Mouse (Mus musculus) intestine, embryonic 14.5 days (tissue): ENCODE measurements around the gene Gpr132. TPM values are rescaled to one million over a fixed set of nuclear protein-coding genes. Genes with fewer than 3 reads are reported as not detected.

ENCODE experiments used
- ATAC-seq: fragments of 200-750 bp; cut with Nextera tagmentation; replicated peaks from 2 replicates; pipeline ENCODE4 v1.8.0; 2017; ENCODE audit warnings: low read depth, moderate number of reproducible peaks, moderate TSS enrichment, moderate library complexity; ENCODE audit not compliant: low FRiP score, low TSS enrichment
- DNase-seq: peaks from one replicate; pipeline ENCODE4 v3.0.0-alpha.2; 2018; ENCODE audit warnings: low spot score
- H3K27ac ChIP-seq: fragments of 300-500 bp; sonication (generic); 2 replicates; pipeline ENCODE4 v1.5.1; 2014; ENCODE audit warnings: low read depth, mild to moderate bottlenecking, control low read depth
- H3K27me3 ChIP-seq: fragments of 300-500 bp; sonication (generic); replicated peaks from 2 replicates; pipeline ENCODE4 v1.6.1; 2014; ENCODE audit warnings: low read length, control low read depth; ENCODE audit not compliant: control insufficient read depth, insufficient read depth
- H3K36me3 ChIP-seq: fragments of 300-500 bp; sonication (generic); 2 replicates; pipeline ENCODE4 v1.6.1; 2014; ENCODE audit warnings: low read length, control low read depth; ENCODE audit not compliant: control insufficient read depth, insufficient read depth
- H3K4me1 ChIP-seq: fragments of 300-500 bp; sonication (generic); replicated peaks from 2 replicates; pipeline ENCODE4 v1.6.1; 2014; ENCODE audit warnings: low read length, control low read depth, mixed read lengths; ENCODE audit not compliant: control insufficient read depth, insufficient read depth
- H3K4me2 ChIP-seq: fragments of 300-500 bp; sonication (generic); 2 replicates; pipeline ENCODE4 v1.6.1; 2014; ENCODE audit warnings: low read length
- H3K4me3 ChIP-seq: fragments of 300-500 bp; sonication (generic); 2 replicates; pipeline ENCODE4 v1.5.1; 2014; ENCODE audit warnings: low read depth, low read length, control low read depth, mixed read lengths
- H3K9ac ChIP-seq: fragments of 300-500 bp; sonication (generic); 2 replicates; pipeline ENCODE4 v1.6.1; 2014; ENCODE audit warnings: mild to moderate bottlenecking, low read length
- H3K9me3 ChIP-seq: fragments of 300-500 bp; sonication (generic); 2 replicates; pipeline ENCODE4 v1.6.1; 2016; ENCODE audit warnings: low read length, control low read depth; ENCODE audit not compliant: control insufficient read depth
- WGBS: fragments of 180-500 bp; shearing (Covaris S2); extraction: QIAGEN DNeasy Blood & Tissue Kit; methylation state at CpG from one replicate; pipeline ENCODE4 v1.1.7; 2014; 5-methylcytosine and 5-hydroxymethylcytosine counted together
- polyA plus RNA-seq: library from polyadenylated mRNA; unstranded; fragments of >200 nt; fragmentation: Nextera tagmentation; extraction: Ambion mirVana; gene quantifications from 2 replicates; pipeline ENCODE4 v1.2.1, GENCODE M21; 2014

The Gpr132 gene
- polyA plus RNA-seq, 1 experiment from 2014 or later = 0.50 TPM

DNA sequence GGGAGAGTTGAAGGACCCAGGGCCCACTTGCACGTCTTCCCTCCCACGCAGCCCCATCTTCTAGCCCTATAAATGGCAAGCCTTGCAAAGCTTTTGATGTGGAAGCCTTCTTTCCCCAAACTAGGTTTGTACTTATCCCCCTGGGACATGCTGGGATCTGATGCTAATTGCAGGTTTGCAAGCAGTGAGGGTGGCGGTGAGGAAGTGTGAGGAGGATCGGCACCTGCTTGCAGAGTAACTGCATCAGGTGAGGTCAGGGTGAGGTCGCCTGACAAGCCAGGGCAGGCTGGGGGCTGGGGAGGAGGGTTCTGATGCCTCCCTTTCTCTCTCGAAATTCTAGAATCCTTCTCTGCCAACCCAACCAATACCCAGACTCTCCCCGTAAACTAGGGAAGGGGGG, 17.4 kb upstream of the Gpr132 start:
- H3K4me2 ChIP-seq = no peak overlapping the region
- WGBS = 43% methylated on average over 7 of the region's 7 CpGs
- 0 out of 2 replicates have a peak, but pooled peaks cover 3% of the 10 kb centered on the region for H3K9me3 ChIP-seq
- H3K27me3 ChIP-seq = no peaks in the 10 kb centered on the region
- ATAC-seq = no peak
- H3K36me3 ChIP-seq = no peaks in the 10 kb centered on the region
- no peak overlapping the region for H3K9ac ChIP-seq
- no peak overlapping the region for H3K27ac ChIP-seq
- DNase-seq = no peak
- H3K4me3 ChIP-seq = no peak overlapping the region
- no peaks in the 10 kb centered on the region for H3K4me1 ChIP-seq

- Histone ChIP-seq H3K9ac (no peak overlapping the region), H3K9me3 (no peaks in the 10 kb centered on the region), H3K4me3 (no peak overlapping the region), H3K4me1 (peaks cover 14% of the 10 kb centered on the region; the same call in 1 of the 2 replicates), H3K27me3 (peaks cover 28% of the 10 kb centered on the region), H3K4me2 (no peak overlapping the region), H3K36me3 (no peaks in the 10 kb centered on the region), H3K27ac (no peak overlapping the region)
- 61% methylated on average over 6 of the region's 6 CpGs for WGBS
- ATAC-seq (no peak), DNase-seq (no peak)
Observed at GRCm38 (mm10) chr12:112881301-112881815, 13.3 kb upstream of the Gpr132 start.

DNA sequence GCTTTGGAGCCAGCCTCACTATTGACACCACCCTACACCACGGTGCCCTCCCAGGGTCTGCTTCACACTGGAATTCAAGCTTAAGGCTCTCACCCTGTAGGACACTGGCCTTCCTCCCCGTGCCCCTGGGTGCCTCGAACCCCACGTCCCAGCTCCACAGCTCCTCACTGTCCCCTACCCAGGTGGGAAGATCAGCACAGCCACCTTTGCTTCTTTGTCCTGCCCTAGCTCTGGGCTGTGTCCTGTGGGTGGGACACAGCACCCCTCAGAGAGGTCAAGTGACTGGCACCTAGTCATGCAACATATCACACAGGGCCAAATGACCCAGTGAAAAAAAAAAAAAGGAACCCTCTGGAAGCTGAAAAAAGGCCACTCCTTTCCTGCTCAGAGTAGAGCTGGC, 12.6 kb upstream of the Gpr132 start:
- no peaks in the 10 kb centered on the region for H3K9me3 ChIP-seq
- H3K9ac ChIP-seq = no peak overlapping the region
- 77% methylated on average over 4 of the region's 4 CpGs for WGBS

GRCm38 (mm10) chr12:112879731-112880130, 11.7 kb upstream of the Gpr132 start:
- Histone ChIP-seq H3K4me3 (no peak overlapping the region), H3K36me3 (no peaks in the 10 kb centered on the region), H3K9me3 (no peaks in the 10 kb centered on the region), H3K9ac (no peak overlapping the region), H3K4me2 (no peak overlapping the region), H3K27me3 (peaks cover 44% of the 10 kb centered on the region), H3K4me1 (peaks cover 19% of the 10 kb centered on the region), H3K27ac (no peak overlapping the region)
- DNase-seq (no peak), ATAC-seq (no peak)
- 76% methylated on average over 5 of the region's 5 CpGs for WGBS

More for the DNA sequence above, 12.6 kb upstream of the Gpr132 start:
- Histone ChIP-seq H3K4me1 (peaks cover 19% of the 10 kb centered on the region), H3K27ac (no peak overlapping the region), H3K4me2 (no peak overlapping the region), H3K27me3 (peaks cover 35% of the 10 kb centered on the region), H3K36me3 (no peaks in the 10 kb centered on the region), H3K4me3 (no peak overlapping the region)
- DNase-seq = no peak
- no peak for ATAC-seq

- ATAC-seq (peak; percentile 25), DNase-seq (peak; percentile 70)
- under 1% methylated on average over 36 of the region's 37 CpGs for WGBS
- peak overlapping the region; percentile 39 for H3K9ac ChIP-seq
- H3K36me3 ChIP-seq = no peaks in the 10 kb centered on the region
- H3K9me3 ChIP-seq = no peaks in the 10 kb centered on the region
- H3K4me1 ChIP-seq = peaks cover 25% of the 10 kb centered on the region
- H3K27ac ChIP-seq = no peak overlapping the region
- peak overlapping the region; percentile 37 for H3K4me3 ChIP-seq
- peaks cover 56% of the 10 kb centered on the region for H3K27me3 ChIP-seq
- H3K4me2 ChIP-seq = peak overlapping the region; percentile 80
Observed at GRCm38 (mm10) chr12:112877607-112878020, 9.6 kb upstream of the Gpr132 start.

DNA sequence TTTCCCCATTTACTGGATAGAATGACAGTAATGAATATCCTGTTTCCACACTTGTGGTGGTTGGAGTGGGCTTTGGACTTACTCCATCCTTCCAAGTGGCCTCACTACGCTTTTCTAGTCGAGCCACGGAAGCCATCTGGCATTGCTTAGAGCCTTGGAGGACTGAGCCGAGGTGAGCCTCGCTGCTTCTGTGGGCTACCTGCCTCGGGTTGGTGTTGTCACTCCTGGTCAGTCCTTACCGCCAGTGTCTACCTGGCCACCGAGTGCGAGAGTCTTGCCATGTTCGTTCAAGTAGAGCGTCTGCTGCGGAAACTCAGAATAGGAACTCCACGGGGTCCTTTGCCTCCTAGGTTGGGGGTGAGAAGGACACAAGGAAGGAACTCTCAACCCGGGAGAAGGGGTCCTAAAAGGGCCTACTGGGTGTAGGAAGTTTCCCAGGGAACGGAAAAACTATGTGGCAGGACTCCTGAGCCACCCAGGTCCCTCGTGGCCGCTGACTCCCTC, 9.1 kb upstream of the Gpr132 start:
- Histone ChIP-seq H3K9me3 (no peaks in the 10 kb centered on the region), H3K27me3 (peaks cover 56% of the 10 kb centered on the region)

DNA sequence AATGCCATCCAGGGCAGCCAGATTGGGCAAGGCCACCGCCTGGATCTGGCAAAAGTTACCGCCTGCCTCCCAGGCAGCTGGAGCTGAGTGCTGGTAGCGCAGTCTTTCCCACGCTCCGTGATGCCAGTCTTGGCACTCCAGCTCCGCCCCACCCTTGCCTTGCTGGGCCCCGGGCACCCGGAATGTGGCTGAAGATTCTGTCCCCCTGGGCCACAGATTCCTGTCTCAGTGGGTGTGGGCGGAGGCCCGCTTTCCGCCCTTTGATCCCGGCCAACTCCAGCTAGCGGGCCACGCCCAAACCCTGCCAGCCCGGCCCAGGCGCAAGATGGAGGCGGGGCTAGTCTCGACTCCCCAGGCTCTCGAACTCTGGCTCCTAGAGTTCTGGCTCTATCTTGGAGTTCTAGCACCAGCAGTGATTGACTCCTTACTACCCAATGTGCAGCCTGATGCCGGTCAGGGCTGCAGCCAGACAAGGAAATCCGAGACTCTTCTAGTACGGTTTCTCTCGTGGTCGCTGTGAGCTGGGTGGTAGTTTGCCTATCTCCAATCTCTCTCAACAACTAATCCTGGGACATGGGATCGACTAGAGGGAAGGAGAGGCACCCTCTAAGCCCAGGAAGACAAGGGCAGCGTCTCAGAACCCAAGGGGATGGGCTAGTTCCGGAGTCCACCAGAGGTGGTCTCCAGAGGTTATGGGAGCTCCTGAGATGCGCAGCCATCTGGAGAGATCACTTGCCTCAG, 8.5 kb upstream of the Gpr132 start:
- Histone ChIP-seq H3K9ac (no peak overlapping the region), H3K4me3 (0 out of 2 replicates have a peak overlapping the region, but pooled peaks have one; percentile 2), H3K27me3 (peaks cover 56% of the 10 kb centered on the region), H3K4me1 (peaks cover 25% of the 10 kb centered on the region), H3K9me3 (no peaks in the 10 kb centered on the region), H3K27ac (no peak overlapping the region), H3K4me2 (peak overlapping the region; percentile 80), H3K36me3 (no peaks in the 10 kb centered on the region)
- ATAC-seq (peak; percentile 22; the same call in 1 of the 2 replicates), DNase-seq (peak; percentile 75)
- 5% methylated on average over 28 of the region's 28 CpGs for WGBS

More for the DNA sequence above, 9.1 kb upstream of the Gpr132 start:
- Histone ChIP-seq H3K4me2 (peak overlapping the region; percentile 80), H3K36me3 (no peaks in the 10 kb centered on the region), H3K4me1 (peaks cover 25% of the 10 kb centered on the region), H3K4me3 (peak overlapping the region; percentile 37), H3K9ac (peak overlapping the region; percentile 39), H3K27ac (no peak overlapping the region)
- WGBS = 4% methylated on average over 17 of the region's 17 CpGs
- DNase-seq (peak; percentile 72), ATAC-seq (no peak)

DNA sequence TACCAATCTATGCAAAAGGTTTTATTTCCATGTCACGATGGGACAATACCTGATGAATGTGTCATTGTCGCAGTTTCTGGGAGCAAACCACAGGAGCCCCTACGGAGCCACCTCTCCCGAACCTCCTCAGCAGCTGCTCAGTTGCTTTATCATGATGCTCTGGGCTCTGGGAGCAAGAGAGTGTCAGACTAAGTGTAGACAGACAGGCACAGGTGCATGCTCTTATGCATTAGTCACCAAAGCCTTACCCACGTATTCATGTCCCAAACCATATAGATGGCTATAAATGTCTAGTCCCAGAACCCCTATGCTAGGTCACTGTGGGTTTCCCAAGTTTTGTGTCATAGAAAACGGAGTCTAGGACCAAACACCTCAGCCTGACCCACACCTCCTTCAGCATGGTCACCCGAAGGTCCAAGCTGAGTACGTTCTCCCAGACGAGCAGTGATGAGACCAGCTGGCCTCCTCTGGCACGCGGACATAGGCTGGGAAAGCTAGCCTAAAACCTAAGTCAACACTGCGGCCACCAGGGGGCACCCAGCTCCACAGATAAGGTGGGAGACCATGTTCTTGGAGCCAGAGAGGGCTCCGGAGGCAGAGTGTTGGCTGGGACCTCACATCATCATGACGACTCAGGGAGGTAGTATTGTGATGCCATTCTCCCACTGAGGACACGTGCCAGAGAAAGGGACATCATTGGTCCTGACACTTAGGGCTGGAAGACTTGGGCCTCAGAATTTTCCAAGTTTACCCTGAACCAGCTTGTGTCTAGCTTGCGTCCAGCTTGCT, 7.4 kb upstream of the Gpr132 start:
- Histone ChIP-seq H3K9ac (no peak overlapping the region), H3K36me3 (no peaks in the 10 kb centered on the region), H3K4me2 (no peak overlapping the region), H3K27me3 (peaks cover 57% of the 10 kb centered on the region), H3K27ac (no peak overlapping the region), H3K4me1 (peaks cover 25% of the 10 kb centered on the region), H3K9me3 (no peaks in the 10 kb centered on the region), H3K4me3 (no peak overlapping the region)
- ATAC-seq (peak; percentile 42), DNase-seq (peak; percentile 95)
- WGBS = 26% methylated on average over 16 of the region's 16 CpGs
